Mouse (Mus musculus): ENCODE measurements around the gene Trpm5. TPM values are rescaled to one million over a fixed set of nuclear protein-coding genes. Genes with fewer than 3 reads are reported as not detected.

The Trpm5 gene
- polyA plus RNA-seq, 1 experiment, result not detected

- Histone ChIP-seq H3K4me1 (ENCODE audit: control insufficient read depth, insufficient read depth, low read length) (peaks cover 63% of the 10 kb centered on the region), H3K4me3 (ENCODE audit: insufficient read depth, low read length) (no peak overlapping the region), H3K27ac (ENCODE audit: insufficient read depth, low read depth, low read length) (no peak overlapping the region)
- no peak for TF ChIP-seq POLR2A (IDR thresholded peaks at IDR 0.05; ENCODE audit: borderline replicate concordance, low read depth, low read length)
- no peak for TF ChIP-seq CTCF (IDR thresholded peaks at IDR 0.05; ENCODE audit: low read depth, low read length)
Observed at GRCm38 (mm10) chr7:143044826-143045206, 49.6 kb downstream of the Trpm5 start.

GRCm38 (mm10) chr7:143044049-143044825 lies 50.2 kb downstream of the Trpm5 start:
- Histone ChIP-seq H3K4me3 (ENCODE audit: insufficient read depth, low read length) (no peak overlapping the region), H3K27ac (ENCODE audit: insufficient read depth, low read depth, low read length) (no peak overlapping the region), H3K4me1 (ENCODE audit: control insufficient read depth, insufficient read depth, low read length) (peaks cover 68% of the 10 kb centered on the region)
- no peak for TF ChIP-seq CTCF (IDR thresholded peaks at IDR 0.05; ENCODE audit: low read depth, low read length)
- TF ChIP-seq POLR2A (IDR thresholded peaks at IDR 0.05; ENCODE audit: borderline replicate concordance, low read depth, low read length), result no peak

GRCm38 (mm10) chr7:143042897-143043300 lies 51.5 kb downstream of the Trpm5 start:
- no peak overlapping the region for H3K4me3 ChIP-seq (ENCODE audit: insufficient read depth, low read length)
- TF ChIP-seq POLR2A (IDR thresholded peaks at IDR 0.05; ENCODE audit: borderline replicate concordance, low read depth, low read length) (no peak), CTCF (IDR thresholded peaks at IDR 0.05; ENCODE audit: low read depth, low read length) (no peak)
- H3K27ac ChIP-seq (ENCODE audit: insufficient read depth, low read depth, low read length), result peak overlapping the region; percentile 2; the same call in 1 of the 2 replicates
- peaks cover 75% of the 10 kb centered on the region for H3K4me1 ChIP-seq (ENCODE audit: control insufficient read depth, insufficient read depth, low read length)

- TF ChIP-seq POLR2A (IDR thresholded peaks at IDR 0.05; ENCODE audit: borderline replicate concordance, low read depth, low read length) (no peak), CTCF (IDR thresholded peaks at IDR 0.05; ENCODE audit: low read depth, low read length) (no peak)
- Histone ChIP-seq H3K27ac (ENCODE audit: insufficient read depth, low read depth, low read length) (no peak overlapping the region), H3K4me3 (ENCODE audit: insufficient read depth, low read length) (no peak overlapping the region)
Observed at GRCm38 (mm10) chr7:143042089-143042488, 52.4 kb downstream of the Trpm5 start.

GRCm38 (mm10) chr7:143041138-143041822 lies 53.2 kb downstream of the Trpm5 start:
- Histone ChIP-seq H3K4me3 (ENCODE audit: insufficient read depth, low read length) (no peak overlapping the region), H3K27ac (ENCODE audit: insufficient read depth, low read depth, low read length) (no peak overlapping the region), H3K4me1 (ENCODE audit: control insufficient read depth, insufficient read depth, low read length) (peaks cover 80% of the 10 kb centered on the region)
- TF ChIP-seq CTCF (IDR thresholded peaks at IDR 0.05; ENCODE audit: low read depth, low read length) (no peak), POLR2A (IDR thresholded peaks at IDR 0.05; ENCODE audit: borderline replicate concordance, low read depth, low read length) (no peak)

More at GRCm38 (mm10) chr7:143042089-143042488, 52.4 kb downstream of the Trpm5 start:
- peaks cover 79% of the 10 kb centered on the region for H3K4me1 ChIP-seq (ENCODE audit: control insufficient read depth, insufficient read depth, low read length)

GRCm38 (mm10) chr7:143040561-143040960 lies 53.9 kb downstream of the Trpm5 start:
- Histone ChIP-seq H3K27ac (ENCODE audit: insufficient read depth, low read depth, low read length) (no peak overlapping the region), H3K4me1 (ENCODE audit: control insufficient read depth, insufficient read depth, low read length) (peaks cover 77% of the 10 kb centered on the region), H3K4me3 (ENCODE audit: insufficient read depth, low read length) (no peak overlapping the region)
- TF ChIP-seq CTCF (IDR thresholded peaks at IDR 0.05; ENCODE audit: low read depth, low read length) (no peak), POLR2A (IDR thresholded peaks at IDR 0.05; ENCODE audit: borderline replicate concordance, low read depth, low read length) (no peak)

GRCm38 (mm10) chr7:143038174-143038931 lies 56.1 kb downstream of the Trpm5 start:
- TF ChIP-seq POLR2A (IDR thresholded peaks at IDR 0.05; ENCODE audit: borderline replicate concordance, low read depth, low read length), result no peak
- TF ChIP-seq CTCF (IDR thresholded peaks at IDR 0.05; ENCODE audit: low read depth, low read length), result no peak
- H3K4me1 ChIP-seq (ENCODE audit: control insufficient read depth, insufficient read depth, low read length), result peaks cover 70% of the 10 kb centered on the region
- H3K27ac ChIP-seq (ENCODE audit: insufficient read depth, low read depth, low read length), result peak overlapping the region; percentile 99
- peak overlapping the region; percentile 26 for H3K4me3 ChIP-seq (ENCODE audit: insufficient read depth, low read length)

GRCm38 (mm10) chr7:143037306-143037705 lies 57.1 kb downstream of the Trpm5 start:
- H3K4me1 ChIP-seq (ENCODE audit: control insufficient read depth, insufficient read depth, low read length), result peaks cover 59% of the 10 kb centered on the region
- TF ChIP-seq POLR2A (IDR thresholded peaks at IDR 0.05; ENCODE audit: borderline replicate concordance, low read depth, low read length) (no peak), CTCF (IDR thresholded peaks at IDR 0.05; ENCODE audit: low read depth, low read length) (no peak)
- peak overlapping the region; percentile 99 for H3K27ac ChIP-seq (ENCODE audit: insufficient read depth, low read depth, low read length)
- no peak overlapping the region for H3K4me3 ChIP-seq (ENCODE audit: insufficient read depth, low read length)

- H3K4me3 ChIP-seq (ENCODE audit: insufficient read depth, low read length), result no peak overlapping the region
- H3K4me1 ChIP-seq (ENCODE audit: control insufficient read depth, insufficient read depth, low read length), result peaks cover 54% of the 10 kb centered on the region
- no peak for TF ChIP-seq CTCF (IDR thresholded peaks at IDR 0.05; ENCODE audit: low read depth, low read length)
- no peak for TF ChIP-seq POLR2A (IDR thresholded peaks at IDR 0.05; ENCODE audit: borderline replicate concordance, low read depth, low read length)
- no peak overlapping the region for H3K27ac ChIP-seq (ENCODE audit: insufficient read depth, low read depth, low read length)
Observed at GRCm38 (mm10) chr7:143036787-143037186, 57.7 kb downstream of the Trpm5 start.

Data from bone marrow macrophage, adult 2 months (primary cell).